Mouse (Mus musculus) stomach, embryonic 15.5 days (tissue): ENCODE measurements around the gene Wdr60. TPM values are rescaled to one million over a fixed set of nuclear protein-coding genes. Genes with fewer than 3 reads are reported as not detected.
A peak's percentile ranks its signal among the peaks of the same experiment; 100 is the strongest.
"Not testable (repeated sequence)": the region's sequence is repeated elsewhere in the genome, so short reads cannot be mapped to it uniquely, and the experiment has no call there.

Experiments
- ATAC-seq: fragments of 200-750 bp; cut with Nextera tagmentation; 2 replicates; pipeline ENCODE4 v1.8.0; 2017; ENCODE audit warnings: low read depth, moderate number of reproducible peaks, moderate TSS enrichment; ENCODE audit not compliant: insufficient read depth, low FRiP score
- H3K27ac ChIP-seq: fragments of 300-500 bp; sonication (generic); 2 replicates; pipeline ENCODE4 v1.5.1; 2015; ENCODE audit warnings: mild to moderate bottlenecking, inconsistent platforms
- H3K27me3 ChIP-seq: fragments of 300-500 bp; sonication (generic); replicated peaks from 2 replicates; pipeline ENCODE4 v1.6.1; 2015; ENCODE audit warnings: inconsistent platforms
- H3K36me3 ChIP-seq: fragments of 300-500 bp; sonication (generic); 2 replicates; pipeline ENCODE4 v1.6.1; 2015; ENCODE audit warnings: inconsistent platforms
- H3K4me1 ChIP-seq: fragments of 300-500 bp; sonication (generic); 2 replicates; pipeline ENCODE4 v1.6.1; 2015; ENCODE audit warnings: inconsistent platforms
- H3K4me2 ChIP-seq: fragments of 300-500 bp; sonication (generic); 2 replicates; pipeline ENCODE4 v1.6.1; 2015; ENCODE audit warnings: mild to moderate bottlenecking, inconsistent platforms
- H3K4me3 ChIP-seq: fragments of 300-500 bp; sonication (generic); replicated peaks from 2 replicates; pipeline ENCODE4 v1.5.1; 2015; ENCODE audit warnings: inconsistent platforms
- H3K9ac ChIP-seq: fragments of 300-500 bp; sonication (generic); 2 replicates; pipeline ENCODE4 v1.6.1; 2015; ENCODE audit warnings: inconsistent platforms
- H3K9me3 ChIP-seq: fragments of 300-500 bp; sonication (generic); 2 replicates; pipeline ENCODE4 v1.6.1; 2016; ENCODE audit warnings: inconsistent platforms
- WGBS: fragments of 180-500 bp; shearing (Covaris S2); methylation state at CpG from one replicate; pipeline ENCODE4 v1.1.7; 2015; 5-methylcytosine and 5-hydroxymethylcytosine counted together
- polyA plus RNA-seq: library from polyadenylated mRNA; unstranded; fragments of >200 nt; fragmentation: Nextera tagmentation; extraction: Ambion mirVana; gene quantifications from 2 replicates; pipeline ENCODE4 v1.2.1, GENCODE M21; 2015

Wdr60 gene
- polyA plus RNA-seq, 1 experiment from 2014 or later: 23.1 TPM

- Histone ChIP-seq H3K4me3 (peak within 1 kb of the TSS; percentile 100), H3K27ac (peak within 1 kb of the TSS; percentile 99), H3K27me3 (no peaks in the 10 kb centered on the region), H3K4me1 (no peaks in the 10 kb centered on the region), H3K36me3 (no peaks in the 10 kb centered on the region), H3K9me3 (no peaks in the 10 kb centered on the region), H3K9ac (peak within 1 kb of the TSS; percentile 99), H3K4me2 (peak within 1 kb of the TSS; percentile 79)
- ATAC-seq: peak; percentile 95
- under 1% methylated on average over 65 of the region's 68 CpGs for WGBS
Observed at GRCm38 (mm10) chr12:116280653-116281364, 18.0 kb upstream of the Wdr60 start, which contains the start of gene Esyt2. Esyt2 (plus strand) TSS chr12:116281196.

- Histone ChIP-seq H3K4me1 (no peaks in the 10 kb centered on the region), H3K27ac (peak overlapping the region; percentile 99), H3K4me3 (peak overlapping the region; percentile 100), H3K9ac (peak overlapping the region; percentile 50; the same call in 1 of the 2 replicates), H3K9me3 (no peaks in the 10 kb centered on the region), H3K27me3 (no peaks in the 10 kb centered on the region), H3K4me2 (peak overlapping the region; percentile 79), H3K36me3 (no peaks in the 10 kb centered on the region)
- 0% methylated on average over 7 of the region's 7 CpGs for WGBS
- peak; percentile 8 for ATAC-seq
Observed at GRCm38 (mm10) chr12:116280149-116280652, 17.4 kb upstream of the Wdr60 start.

- Histone ChIP-seq H3K36me3 (no peaks in the 10 kb centered on the region), H3K27me3 (no peaks in the 10 kb centered on the region), H3K9me3 (no peaks in the 10 kb centered on the region), H3K4me2 (no peak overlapping the region), H3K4me3 (no peak overlapping the region), H3K27ac (no peak overlapping the region), H3K4me1 (no peaks in the 10 kb centered on the region), H3K9ac (no peak overlapping the region)
- ATAC-seq: no peak
- 91% methylated on average over 2 of the region's 2 CpGs for WGBS
Observed at GRCm38 (mm10) chr12:116279181-116279580, 16.4 kb upstream of the Wdr60 start.

- WGBS: 94% methylated on average over 1 of the region's 1 CpGs
- H3K9ac ChIP-seq: no peak overlapping the region
- H3K4me3 ChIP-seq: no peak overlapping the region
- no peaks in the 10 kb centered on the region for H3K36me3 ChIP-seq
- no peaks in the 10 kb centered on the region for H3K27me3 ChIP-seq
- ATAC-seq: no peak
- no peaks in the 10 kb centered on the region for H3K9me3 ChIP-seq
- H3K4me1 ChIP-seq: no peaks in the 10 kb centered on the region
- no peak overlapping the region for H3K27ac ChIP-seq
- H3K4me2 ChIP-seq: no peak overlapping the region
Observed at GRCm38 (mm10) chr12:116278541-116278940, 15.7 kb upstream of the Wdr60 start.

GRCm38 (mm10) chr12:116276961-116277360, 14.1 kb upstream of the Wdr60 start:
- no peaks in the 10 kb centered on the region for H3K36me3 ChIP-seq
- H3K27ac ChIP-seq: no peak overlapping the region
- H3K4me3 ChIP-seq: no peak overlapping the region
- 66% methylated on average over 2 of the region's 2 CpGs for WGBS
- H3K9ac ChIP-seq: no peak overlapping the region
- ATAC-seq: no peak
- H3K4me1 ChIP-seq: no peaks in the 10 kb centered on the region
- H3K9me3 ChIP-seq: no peaks in the 10 kb centered on the region
- no peaks in the 10 kb centered on the region for H3K27me3 ChIP-seq
- no peak overlapping the region for H3K4me2 ChIP-seq

GRCm38 (mm10) chr12:116275631-116276030, 12.8 kb upstream of the Wdr60 start:
- H3K27ac ChIP-seq: no peak overlapping the region
- no peaks in the 10 kb centered on the region for H3K27me3 ChIP-seq
- H3K4me2 ChIP-seq: no peak overlapping the region
- 78% methylated on average over 4 of the region's 4 CpGs for WGBS
- no peaks in the 10 kb centered on the region for H3K9me3 ChIP-seq
- no peaks in the 10 kb centered on the region for H3K4me1 ChIP-seq
- H3K9ac ChIP-seq: no peak overlapping the region
- ATAC-seq: peak; percentile 58
- H3K36me3 ChIP-seq: no peaks in the 10 kb centered on the region
- no peak overlapping the region for H3K4me3 ChIP-seq

GRCm38 (mm10) chr12:116275086-116275485, 12.3 kb upstream of the Wdr60 start, which contains the start of gene Gm11027:
Gm11027 (plus strand) TSS chr12:116275386.
- H3K9me3 ChIP-seq, H3K27me3 ChIP-seq, H3K27ac ChIP-seq, H3K4me1 ChIP-seq, H3K36me3 ChIP-seq, H3K4me2 ChIP-seq, H3K9ac ChIP-seq, H3K4me3 ChIP-seq, ATAC-seq: not testable (repeated sequence)
- 78% methylated on average over 2 of the region's 2 CpGs for WGBS

GRCm38 (mm10) chr12:116273733-116274132, 10.9 kb upstream of the Wdr60 start:
- Histone ChIP-seq H3K36me3 (no peaks in the 10 kb centered on the region), H3K4me1 (no peaks in the 10 kb centered on the region), H3K27ac (no peak overlapping the region), H3K9me3 (no peaks in the 10 kb centered on the region), H3K27me3 (no peaks in the 10 kb centered on the region), H3K9ac (no peak overlapping the region), H3K4me3 (no peak overlapping the region), H3K4me2 (no peak overlapping the region)
- WGBS: 59% methylated on average over 1 of the region's 1 CpGs
- no peak for ATAC-seq

- Histone ChIP-seq H3K4me1 (no peaks in the 10 kb centered on the region), H3K9ac (no peak overlapping the region), H3K36me3 (no peaks in the 10 kb centered on the region), H3K27ac (no peak overlapping the region), H3K4me3 (no peak overlapping the region), H3K27me3 (no peaks in the 10 kb centered on the region), H3K9me3 (no peaks in the 10 kb centered on the region), H3K4me2 (no peak overlapping the region)
- no peak for ATAC-seq
- WGBS: 88% methylated on average over 2 of the region's 2 CpGs
Observed at GRCm38 (mm10) chr12:116271071-116271470, 8.2 kb upstream of the Wdr60 start.

- Histone ChIP-seq H3K4me3 (no peak overlapping the region), H3K27me3 (no peaks in the 10 kb centered on the region), H3K9ac (no peak overlapping the region), H3K27ac (no peak overlapping the region), H3K4me1 (no peaks in the 10 kb centered on the region), H3K9me3 (no peaks in the 10 kb centered on the region), H3K36me3 (no peaks in the 10 kb centered on the region), H3K4me2 (no peak overlapping the region)
- no peak for ATAC-seq
- 78% methylated on average over 1 of the region's 1 CpGs for WGBS
Observed at GRCm38 (mm10) chr12:116270538-116270937, 7.7 kb upstream of the Wdr60 start.

GRCm38 (mm10) chr12:116269450-116269849, 6.6 kb upstream of the Wdr60 start:
- H3K27me3 ChIP-seq: no peaks in the 10 kb centered on the region
- no peak overlapping the region for H3K4me2 ChIP-seq
- H3K9me3 ChIP-seq: no peaks in the 10 kb centered on the region
- no peak overlapping the region for H3K9ac ChIP-seq
- no peaks in the 10 kb centered on the region for H3K4me1 ChIP-seq
- H3K36me3 ChIP-seq: no peaks in the 10 kb centered on the region
- no peak; the same call in 1 of the 2 replicates for ATAC-seq
- no peak overlapping the region for H3K4me3 ChIP-seq
- 73% methylated on average over 5 of the region's 5 CpGs for WGBS
- H3K27ac ChIP-seq: no peak overlapping the region

GRCm38 (mm10) chr12:116265275-116265674, 2.5 kb upstream of the Wdr60 start:
- no peaks in the 10 kb centered on the region for H3K36me3 ChIP-seq
- no peak overlapping the region for H3K4me3 ChIP-seq
- 82% methylated on average over 2 of the region's 2 CpGs for WGBS
- no peak overlapping the region for H3K9ac ChIP-seq
- no peak for ATAC-seq
- H3K27me3 ChIP-seq: no peaks in the 10 kb centered on the region
- H3K4me2 ChIP-seq: no peak overlapping the region
- H3K9me3 ChIP-seq: no peaks in the 10 kb centered on the region
- H3K27ac ChIP-seq: no peak overlapping the region
- no peaks in the 10 kb centered on the region for H3K4me1 ChIP-seq
